Mouse (Mus musculus) monocyte, adult 5-6 weeks (primary cell): ENCODE data around the gene Aqp3. TPM values are rescaled to one million over a fixed set of nuclear protein-coding genes. Genes with fewer than 3 reads are reported as not detected.

Experiments used
- ATAC-seq: fragments of 153-309, 156-312 bp; replicated peaks from 2 replicates; pipeline ENCODE4 v1.8.0; 2017; ENCODE audit warnings: mild to moderate bottlenecking; ENCODE audit not compliant: low TSS enrichment, insufficient number of reproducible peaks, severe bottlenecking, poor library complexity, low FRiP score
- total RNA-seq: library from RNA; stranded (forward); fragments of 200-1000, 200-491, 200-594 nt; gene quantifications from 3 replicates; pipeline ENCODE4 v1.2.3, GENCODE M21; 2017

Aqp3 gene
- total RNA-seq, 1 experiment from 2014 or later = 0.38 TPM

- peak; percentile 77 for ATAC-seq
Measured at GRCm38 (mm10) chr4:41073008-41073817, 24.8 kb downstream of the Aqp3 start.

DNA sequence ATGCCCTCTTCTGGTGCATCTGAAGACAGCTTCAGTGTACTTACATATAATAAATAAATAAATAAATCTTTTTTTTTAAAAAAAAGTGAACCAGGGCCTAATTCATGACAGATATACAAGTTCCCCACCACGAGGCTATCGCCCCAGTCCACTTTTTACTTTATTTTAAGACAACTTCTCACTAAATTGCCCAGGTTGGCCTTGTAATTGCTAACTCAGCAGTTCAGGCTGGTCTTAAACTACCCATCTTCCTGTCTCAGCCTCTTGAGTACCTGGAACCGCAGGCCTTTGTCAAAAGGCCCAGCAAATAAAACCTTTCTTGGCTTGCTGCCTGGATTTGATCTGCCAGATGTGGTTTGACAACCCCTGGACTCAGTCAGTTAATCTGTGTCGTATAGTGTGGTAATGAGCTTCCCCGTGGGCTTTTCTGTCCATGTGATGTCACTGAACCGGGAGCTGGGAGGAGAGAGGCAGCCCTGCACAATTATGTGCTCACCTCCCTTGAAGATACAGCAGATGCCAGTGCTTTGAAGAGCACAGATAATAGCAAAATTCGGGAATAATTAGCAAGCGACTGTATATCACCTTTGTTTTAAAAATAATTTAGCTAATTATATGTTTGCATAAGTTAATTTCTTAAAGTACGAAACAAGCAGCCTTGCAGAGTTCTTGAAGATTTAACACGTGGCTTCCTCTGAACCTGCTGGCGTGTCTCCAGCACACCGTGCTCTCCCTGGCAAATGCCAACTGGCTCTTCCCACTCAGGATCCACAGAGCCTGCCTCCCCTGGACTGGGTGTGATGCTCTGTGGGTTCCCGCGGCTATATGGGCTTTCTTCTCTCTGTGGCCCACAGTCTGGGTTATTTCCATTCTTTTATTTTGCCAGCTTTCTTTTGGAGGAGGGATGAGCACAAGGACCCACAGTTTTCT is 26.2 kb downstream of the Aqp3 start:
- ATAC-seq = no peak

- ATAC-seq = no peak
Measured at GRCm38 (mm10) chr4:41065196-41065595, 32.8 kb downstream of the Aqp3 start.

DNA sequence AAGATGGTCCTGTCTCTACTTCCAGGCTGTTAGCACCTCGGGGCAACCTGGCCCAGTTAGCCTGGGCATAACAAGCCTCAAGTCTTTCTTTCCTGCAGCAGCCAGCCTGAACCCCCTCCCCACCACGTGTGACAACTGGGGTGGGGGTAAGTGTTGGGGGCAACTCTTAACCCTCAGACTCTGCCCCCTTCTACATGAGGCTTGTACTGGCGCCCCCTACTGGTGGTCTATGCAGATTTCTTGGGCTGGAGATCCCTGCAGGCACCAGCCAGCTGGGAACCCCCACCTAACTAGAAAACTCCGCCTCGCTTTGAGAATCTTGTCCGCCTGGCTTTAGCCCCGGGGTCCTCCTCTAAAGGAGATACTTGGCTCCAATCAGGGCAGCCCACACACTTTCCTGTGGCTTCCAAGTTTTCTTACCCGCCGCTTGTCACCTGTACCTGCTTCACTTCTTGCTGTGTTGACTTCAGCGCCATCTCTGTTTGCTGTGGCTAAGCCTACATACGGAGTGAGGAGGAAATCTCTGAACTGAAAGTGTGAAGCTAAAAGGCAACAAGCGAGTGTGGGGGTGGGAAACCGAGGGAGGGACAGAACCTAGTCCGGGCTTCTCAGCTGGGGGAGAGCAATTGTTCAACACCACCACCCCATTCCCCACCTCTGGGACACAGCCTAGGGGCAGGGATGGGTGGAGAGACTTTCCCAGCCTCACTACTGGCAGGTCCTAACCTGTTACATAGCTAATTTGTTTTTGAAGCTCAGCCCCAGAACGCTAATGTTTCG is 33.9 kb downstream of the Aqp3 start:
- ATAC-seq = no peak

DNA sequence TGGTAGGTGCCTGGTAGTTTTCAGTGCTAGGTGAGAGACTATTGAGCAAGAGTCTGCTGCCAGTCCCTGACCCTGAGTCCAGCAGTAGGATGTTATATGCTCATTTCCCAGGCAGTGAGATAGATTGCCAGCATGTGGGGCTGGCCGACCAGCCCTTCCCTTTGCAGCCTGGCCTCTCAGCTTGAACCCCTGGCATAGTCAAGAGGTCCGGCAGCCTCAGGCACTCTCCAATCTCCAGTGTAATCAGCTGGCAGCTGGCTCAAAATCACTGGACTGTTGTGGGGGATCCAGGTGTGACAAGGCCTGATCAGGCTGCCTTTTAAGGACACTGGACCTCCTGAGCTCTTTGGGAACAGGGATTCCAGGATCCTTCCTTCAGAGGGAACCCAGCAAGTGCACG is 34.6 kb downstream of the Aqp3 start:
- ATAC-seq = no peak

GRCm38 (mm10) chr4:41057361-41057760 is 40.6 kb downstream of the Aqp3 start:
- ATAC-seq = no peak

DNA sequence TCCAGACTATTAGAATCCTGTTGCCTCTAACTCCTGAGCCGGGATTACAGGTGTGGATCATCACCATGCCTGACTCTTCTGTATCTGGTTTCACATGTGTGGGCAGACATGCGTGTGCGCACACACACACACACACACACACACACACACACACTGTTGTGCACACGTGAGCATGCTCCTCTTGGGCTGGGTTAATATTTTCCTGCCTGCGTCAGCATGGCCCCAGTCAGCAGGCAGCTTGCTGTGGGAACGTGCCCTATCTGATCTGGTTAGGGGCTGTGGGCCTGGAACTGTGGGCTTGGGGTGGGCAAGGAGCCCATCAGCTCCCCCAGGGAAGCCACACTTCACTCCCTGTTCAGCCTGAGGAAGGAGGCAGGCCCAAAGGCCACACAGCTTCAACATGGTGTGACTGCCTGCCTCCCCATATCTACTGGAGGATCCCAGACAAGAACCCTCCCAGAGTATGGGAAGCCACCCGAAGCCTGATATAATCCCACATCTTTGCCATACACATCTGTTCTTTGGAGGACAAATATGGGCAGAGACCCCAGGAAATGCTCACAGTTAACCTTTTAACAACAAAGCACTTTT is 41.1 kb downstream of the Aqp3 start:
- ATAC-seq = no peak

DNA sequence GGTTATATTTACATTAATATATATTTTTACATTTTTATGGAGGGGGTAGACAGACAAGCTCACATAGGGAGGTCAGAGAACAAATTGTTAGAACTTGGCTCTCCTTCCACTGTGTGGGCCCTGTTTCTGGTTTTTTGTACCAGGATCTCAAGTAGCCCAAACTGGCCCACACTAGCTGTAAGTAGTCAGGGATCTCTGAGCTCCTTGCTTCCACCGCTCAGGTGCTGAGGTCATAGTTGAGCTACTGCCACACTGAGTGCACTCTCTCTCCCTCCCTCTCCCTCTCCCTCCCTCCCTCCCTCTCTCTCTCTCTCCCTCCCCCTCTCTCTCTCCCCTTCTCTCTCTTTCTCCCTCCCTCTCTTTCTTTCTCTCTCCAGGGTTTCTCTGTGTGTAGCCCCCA is 41.7 kb downstream of the Aqp3 start:
- ATAC-seq = no peak

DNA sequence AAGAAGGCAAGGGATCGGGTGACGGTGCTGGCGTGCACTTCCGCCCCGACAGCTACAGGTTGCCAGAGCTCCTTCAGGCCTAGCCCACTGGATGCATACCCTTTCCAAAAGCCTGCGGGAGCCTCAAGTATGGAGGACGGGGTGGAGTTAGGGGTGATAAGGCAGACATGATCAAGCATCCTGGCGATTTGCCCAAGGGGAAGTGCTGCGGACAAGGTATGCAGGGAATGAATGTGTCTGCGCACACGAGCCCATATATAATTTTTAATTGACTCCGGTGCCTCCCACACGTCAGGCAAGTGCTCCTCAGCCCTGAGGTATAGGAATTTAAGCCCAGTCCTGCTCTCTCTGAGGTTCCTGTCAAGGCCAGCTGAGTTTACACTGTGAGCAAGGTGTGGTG is 42.9 kb downstream of the Aqp3 start:
- no peak for ATAC-seq

DNA sequence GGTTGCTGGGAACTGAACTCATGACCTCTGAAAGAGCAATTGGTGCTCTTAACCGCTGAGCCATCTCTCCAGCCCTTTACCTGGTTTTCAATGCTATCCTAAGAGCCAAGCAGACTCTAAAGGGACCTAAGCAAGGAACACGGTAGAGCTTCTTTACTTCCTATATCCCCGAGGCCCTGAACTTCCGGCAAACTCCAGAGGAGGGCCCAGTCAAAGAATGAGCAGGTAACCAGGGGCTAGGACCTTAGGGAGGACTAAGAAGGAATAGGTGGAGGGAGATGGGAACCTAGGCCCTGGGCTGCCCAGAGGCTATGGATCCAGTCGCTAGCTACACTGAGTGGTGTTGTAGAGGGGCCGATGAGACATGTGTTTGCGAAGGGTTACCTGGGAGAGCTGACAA is 46.2 kb downstream of the Aqp3 start:
- no peak for ATAC-seq

GRCm38 (mm10) chr4:41050726-41051675 is 47.0 kb downstream of the Aqp3 start:
- peak; percentile 58; the same call in 1 of the 2 replicates for ATAC-seq

DNA sequence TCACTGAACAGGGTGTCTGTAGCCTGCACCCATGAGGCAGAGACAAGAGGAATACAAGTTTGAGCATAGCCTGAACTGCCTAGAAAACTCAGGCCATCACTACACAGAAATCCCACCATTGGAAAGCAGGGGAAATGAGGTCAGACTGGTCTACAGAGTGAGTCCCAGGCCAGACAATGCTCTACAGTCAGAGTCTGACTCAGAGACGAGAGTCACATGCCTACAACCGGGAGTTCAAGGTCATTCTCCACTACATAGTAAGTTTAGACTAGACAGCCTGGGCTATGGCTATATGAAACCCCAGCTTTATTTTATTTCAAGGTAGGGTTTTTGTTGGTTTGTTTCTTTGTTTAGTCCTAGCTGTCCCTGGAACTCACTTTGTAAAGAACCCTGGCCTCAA is 49.1 kb downstream of the Aqp3 start:
- no peak for ATAC-seq

- no peak for ATAC-seq
Measured at GRCm38 (mm10) chr4:41047524-41048271, 50.3 kb downstream of the Aqp3 start, which contains the start of gene Aqp7. Gene Aqp7 (minus strand): TSS chr4:41048139.

DNA sequence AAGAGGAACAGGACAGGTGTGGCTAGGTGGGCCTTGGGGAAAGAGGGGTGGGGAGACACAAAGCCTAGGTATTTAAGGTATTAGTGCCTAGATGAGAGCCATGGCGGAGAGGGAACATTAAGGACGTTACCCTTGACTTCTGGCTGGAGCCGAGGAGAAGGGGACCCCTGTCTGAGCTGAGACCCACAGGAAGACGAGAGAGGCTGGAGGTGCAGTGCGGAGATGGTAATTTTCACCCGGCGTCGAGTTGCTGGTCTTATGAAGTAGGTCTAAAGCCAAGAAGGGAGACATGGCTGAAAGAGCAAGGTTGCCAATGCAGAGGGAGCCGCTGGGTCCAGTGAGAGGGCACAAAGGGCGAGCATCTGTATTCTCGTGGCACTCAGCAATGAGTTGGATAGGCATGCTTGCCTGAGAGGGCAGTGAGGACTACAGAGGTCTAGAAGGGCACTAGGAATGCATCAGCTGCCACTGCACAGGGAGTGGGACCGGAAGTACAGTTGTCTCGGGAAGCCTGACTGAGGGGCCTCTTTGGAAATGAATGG is 51.7 kb downstream of the Aqp3 start:
- no peak for ATAC-seq

- ATAC-seq = no peak
Measured at GRCm38 (mm10) chr4:41045288-41045687, 52.7 kb downstream of the Aqp3 start.

- ATAC-seq = no peak
Measured at GRCm38 (mm10) chr4:41043961-41044360, 54.0 kb downstream of the Aqp3 start.

DNA sequence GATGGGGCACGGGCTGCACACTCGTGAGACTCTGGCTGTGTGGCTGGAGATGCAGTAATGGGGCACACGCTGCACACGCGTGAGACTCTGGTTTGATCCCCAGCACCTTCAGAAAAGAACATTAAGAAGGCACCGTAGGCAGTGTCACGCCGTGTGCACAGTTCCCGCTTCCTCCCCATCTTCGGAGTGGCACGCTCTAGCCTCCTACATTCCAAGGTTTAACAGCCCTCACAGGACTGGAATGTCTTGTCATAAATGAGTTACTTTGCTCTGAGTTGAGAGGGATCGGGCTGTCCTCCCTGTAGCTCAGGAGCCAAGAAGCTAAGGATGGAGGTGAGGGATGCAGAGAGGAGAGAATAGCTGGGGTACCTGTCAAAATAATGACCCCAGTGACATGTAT is 55.1 kb downstream of the Aqp3 start:
- no peak for ATAC-seq
